Mouse (Mus musculus) common myeloid progenitor, adult 5-6 weeks (primary cell): ENCODE results near the gene Slc30a1. TPM values are rescaled to one million over a fixed set of nuclear protein-coding genes. Genes with fewer than 3 reads are reported as not detected.
A peak's percentile ranks its signal among the peaks of the same experiment; 100 is the strongest.

Source experiments
- ATAC-seq: replicated peaks from 2 replicates; pipeline ENCODE4 v1.8.0; 2016; ENCODE audit warnings: low read depth, mild to moderate bottlenecking, moderate TSS enrichment, inconsistent platforms; ENCODE audit not compliant: poor library complexity, severe bottlenecking
- total RNA-seq: library from RNA; stranded (forward); fragments of 200-1000, 187-1606 nt; gene quantifications from 2 replicates; pipeline ENCODE4 v1.2.3, GENCODE M21; 2017

The Slc30a1 gene
- total RNA-seq = 5.0 and 6.7 TPM in 2 replicates

DNA sequence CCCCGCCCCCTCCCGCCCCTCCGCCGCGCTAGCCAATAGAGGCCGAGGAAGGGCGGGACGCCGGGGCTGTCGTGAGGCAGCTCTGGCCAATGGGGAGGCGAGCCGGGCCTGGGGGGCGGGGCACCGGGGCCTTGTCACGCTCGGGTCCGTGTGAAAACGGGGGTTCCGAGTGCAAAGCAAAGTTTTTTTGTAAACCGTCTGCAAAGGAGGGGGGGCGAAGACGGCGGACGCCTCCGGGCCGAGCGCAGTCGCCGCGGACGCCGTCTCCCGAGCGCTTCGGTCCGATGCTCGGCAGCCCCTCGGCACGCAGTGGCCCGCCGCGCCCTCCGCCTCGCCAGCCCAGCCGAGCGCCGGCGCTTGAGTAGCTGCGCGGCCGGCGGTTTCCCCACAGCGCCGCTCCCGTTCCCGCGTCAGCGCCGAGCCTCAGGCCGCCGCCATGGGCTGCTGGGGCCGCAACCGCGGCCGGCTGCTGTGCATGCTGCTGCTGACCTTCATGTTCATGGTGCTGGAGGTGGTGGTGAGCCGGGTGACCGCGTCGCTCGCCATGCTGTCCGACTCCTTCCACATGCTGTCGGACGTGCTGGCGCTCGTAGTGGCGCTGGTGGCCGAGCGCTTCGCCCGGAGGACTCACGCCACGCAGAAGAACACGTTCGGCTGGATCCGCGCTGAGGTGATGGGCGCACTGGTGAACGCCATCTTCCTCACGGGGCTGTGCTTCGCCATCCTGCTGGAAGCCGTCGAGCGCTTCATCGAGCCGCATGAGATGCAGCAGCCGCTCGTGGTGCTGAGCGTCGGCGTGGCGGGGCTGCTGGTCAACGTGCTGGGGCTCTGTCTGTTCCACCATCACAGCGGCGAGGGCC, at the start of gene Slc30a1:
Gene Slc30a1 (plus strand): TSS at position 197 of the 860 bp plus-strand sequence.
- ATAC-seq = peak; percentile 90

DNA sequence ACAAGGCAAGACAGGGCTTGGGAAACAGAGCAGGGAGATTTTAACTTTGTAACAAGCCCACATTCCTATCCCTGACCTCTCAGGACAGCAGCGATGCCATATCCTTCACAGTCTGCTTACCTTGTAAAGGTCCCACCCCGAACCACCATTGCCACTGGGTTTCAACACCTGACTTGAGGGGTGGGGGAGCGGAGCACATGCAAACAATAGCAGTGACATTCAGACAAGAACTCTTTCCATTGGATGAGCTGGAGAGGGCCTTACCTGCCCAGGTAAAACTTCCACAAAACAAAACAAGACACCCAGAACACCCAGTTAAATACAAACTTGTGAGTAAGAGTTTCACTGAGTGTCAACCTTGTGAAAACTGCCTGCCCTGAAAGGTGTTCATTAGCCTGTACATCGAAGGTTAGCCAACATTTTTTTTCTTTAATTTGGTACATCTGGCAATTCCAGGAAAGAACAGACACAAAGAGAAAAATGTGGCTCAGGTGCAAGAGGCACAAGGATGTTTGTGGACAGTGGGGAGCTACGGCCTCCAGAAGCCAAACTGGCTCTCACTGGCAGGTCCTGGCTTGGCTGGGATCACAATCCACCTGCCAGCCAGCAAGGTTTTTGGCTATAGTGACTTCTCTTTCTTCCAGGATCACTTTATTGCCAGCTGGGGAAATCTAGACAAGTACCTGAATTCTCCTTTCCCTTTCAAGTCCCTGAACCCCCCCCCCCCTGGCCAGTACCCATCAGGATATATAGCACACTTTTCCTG, 49.5 kb upstream of the Slc30a1 start:
- ATAC-seq = no peak

DNA sequence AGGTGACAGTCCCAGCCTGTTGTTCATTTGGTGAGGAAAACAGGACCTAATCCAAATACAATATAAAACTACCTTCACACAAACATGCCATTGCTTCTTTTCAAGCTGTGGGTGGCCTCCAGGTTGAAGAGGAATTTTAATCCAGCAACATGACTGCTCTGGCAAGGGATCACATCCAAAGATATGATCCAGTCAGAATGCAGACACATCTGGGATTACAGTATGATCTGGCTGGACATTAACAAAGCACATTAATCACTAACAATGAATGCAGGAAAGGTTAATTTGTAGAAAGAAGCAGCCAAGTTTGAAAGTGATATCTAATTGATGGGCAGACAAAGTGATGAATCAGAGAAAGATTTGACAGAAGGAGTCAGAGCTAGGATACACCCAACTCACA, 48.4 kb upstream of the Slc30a1 start:
- no peak for ATAC-seq

DNA sequence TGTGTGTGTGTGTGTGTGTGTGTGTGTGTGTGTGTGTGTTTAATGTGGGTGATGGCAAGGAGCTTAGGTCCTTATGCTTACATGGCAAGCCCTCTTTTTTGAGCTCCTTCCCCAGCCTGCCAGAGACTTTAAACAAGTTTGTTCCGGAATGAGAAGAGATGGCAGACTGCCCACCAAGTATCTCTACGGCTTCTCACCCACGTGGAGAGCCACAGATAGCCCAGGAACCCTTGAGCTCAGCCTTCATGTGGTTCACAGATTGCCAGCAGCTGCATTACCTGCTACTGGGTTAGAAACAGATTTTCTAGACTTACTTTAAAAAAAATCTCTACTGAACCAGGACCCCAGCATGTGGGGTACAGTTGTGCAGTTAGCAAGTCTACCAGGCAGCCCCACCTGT, 46.7 kb upstream of the Slc30a1 start:
- no peak for ATAC-seq

DNA sequence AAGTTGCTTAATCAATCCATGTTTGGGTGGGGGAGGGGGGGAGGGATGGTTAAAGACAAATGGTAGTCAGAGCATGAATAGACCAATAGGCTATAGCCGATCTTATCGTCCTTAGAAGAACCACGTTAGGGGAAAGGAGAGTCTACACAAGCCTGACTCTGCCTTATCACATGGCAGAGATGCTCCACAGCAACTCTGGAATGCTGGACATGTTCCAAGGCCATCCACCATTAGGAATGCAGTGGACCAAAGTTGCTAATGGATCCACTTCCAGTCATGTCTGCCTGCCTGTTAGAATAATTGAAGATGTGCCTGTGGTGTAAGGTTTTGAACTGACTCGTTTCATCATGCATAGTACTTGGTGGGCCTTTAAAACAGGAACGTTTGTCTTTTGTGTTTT, 45.3 kb upstream of the Slc30a1 start:
- no peak for ATAC-seq

DNA sequence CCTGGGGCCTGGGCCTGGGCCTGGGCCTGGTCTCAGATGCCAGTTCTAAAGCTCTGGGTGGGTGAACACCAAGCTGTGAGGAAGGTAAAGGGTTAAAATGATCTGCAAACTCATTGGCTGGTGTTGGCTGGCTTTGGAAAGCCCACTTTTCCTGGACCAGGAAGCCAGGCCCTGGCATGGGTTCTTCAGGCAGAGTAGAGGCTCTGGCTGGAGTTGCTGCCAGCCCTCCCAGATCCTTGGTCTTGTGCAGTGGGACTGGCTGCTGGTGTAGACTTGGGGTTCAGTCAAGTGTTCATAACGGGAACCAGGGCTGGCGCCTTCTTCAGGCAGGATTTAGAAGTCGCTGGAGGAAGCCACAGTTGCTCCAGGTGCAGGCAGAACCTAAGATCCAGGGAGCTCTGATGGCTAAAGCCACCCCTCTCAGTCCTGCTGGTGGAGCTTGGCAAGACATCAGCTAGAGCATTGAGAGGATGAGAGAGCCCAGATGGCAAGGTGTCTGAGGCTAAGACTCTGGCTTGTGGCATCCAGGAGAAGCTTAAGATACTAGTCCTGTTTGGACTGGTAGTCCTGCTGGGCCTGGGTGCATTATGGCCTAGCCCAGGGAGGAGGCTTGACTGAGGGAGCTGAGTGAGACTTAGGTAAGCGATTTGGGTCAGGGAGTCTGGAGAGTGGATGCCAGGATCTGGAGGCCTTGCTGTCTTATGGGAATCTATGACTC, 42.6 kb upstream of the Slc30a1 start:
- ATAC-seq = no peak

DNA sequence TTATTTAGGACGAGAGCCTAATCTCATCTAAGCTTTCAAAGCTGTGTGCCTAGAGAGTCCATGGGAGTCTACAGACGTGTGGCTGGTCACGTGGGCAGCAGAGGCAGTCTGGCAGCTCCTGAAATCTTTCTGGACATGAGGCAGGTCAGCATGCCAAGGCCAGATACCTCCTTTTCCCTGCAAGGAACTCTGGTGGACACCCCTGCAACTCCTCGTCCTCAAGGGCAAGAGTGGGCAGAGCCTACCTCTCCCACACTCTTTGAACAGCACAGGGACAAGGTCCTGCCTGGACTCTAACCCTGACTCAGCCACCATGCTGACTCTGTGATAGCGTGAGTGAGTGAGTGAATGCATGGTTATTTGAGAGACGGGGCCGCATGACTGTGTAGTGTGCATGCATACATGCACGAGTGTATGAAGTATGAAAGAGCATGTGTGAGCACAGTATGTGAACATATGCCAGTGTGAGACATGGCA, 42.0 kb upstream of the Slc30a1 start:
- no peak for ATAC-seq

DNA sequence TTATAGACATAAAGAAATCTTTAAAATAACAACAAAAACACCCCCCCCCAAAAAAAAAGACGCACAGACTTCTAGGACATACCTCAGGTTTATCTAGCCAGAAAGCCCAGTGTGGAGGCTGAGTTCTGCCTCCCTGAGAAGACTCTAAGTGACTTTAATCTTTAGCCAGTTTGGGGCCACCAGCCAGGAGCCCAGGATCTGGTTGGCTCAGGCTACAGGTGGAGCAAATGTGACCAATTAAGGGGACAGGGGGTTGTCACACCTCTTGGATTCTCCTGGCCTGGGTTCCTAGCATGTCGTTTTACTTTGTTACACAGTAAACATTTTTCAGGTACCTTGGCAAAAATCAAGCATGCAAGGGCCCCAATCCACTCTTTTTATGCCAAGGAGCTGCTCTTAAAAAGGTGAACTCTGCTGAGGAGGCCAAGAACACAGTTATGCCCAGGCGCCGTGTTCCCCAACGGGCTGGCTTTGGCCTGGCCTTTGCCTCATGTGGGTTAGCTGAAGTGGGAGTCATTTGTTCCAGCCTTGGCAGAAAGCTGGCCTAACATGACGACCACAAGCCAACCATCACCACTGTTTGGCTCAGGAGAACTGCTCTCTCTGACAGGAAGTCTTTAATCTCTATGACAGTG, 34.4 kb upstream of the Slc30a1 start:
- 0 out of 2 replicates have a peak, but pooled peaks have one; percentile 15 for ATAC-seq

DNA sequence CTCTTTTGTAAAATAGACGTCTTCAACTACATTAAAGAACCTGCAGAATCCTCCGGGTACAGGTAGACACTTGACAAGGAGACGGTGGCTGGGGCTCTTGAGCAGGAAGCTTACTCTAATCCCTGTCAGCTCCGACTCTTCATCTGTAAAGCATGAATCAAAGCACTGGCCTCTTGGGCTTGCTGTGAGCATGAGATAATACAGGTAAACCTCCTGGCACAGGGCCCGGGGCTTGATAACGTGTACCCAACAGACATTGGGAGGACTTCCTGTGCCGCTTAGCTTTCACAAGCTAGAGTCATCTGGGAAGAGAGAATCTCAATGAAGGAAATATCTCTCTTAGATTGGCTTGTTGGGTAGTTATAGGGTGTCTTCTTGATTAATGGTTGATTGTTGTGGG, 31.6 kb upstream of the Slc30a1 start:
- ATAC-seq = no peak

DNA sequence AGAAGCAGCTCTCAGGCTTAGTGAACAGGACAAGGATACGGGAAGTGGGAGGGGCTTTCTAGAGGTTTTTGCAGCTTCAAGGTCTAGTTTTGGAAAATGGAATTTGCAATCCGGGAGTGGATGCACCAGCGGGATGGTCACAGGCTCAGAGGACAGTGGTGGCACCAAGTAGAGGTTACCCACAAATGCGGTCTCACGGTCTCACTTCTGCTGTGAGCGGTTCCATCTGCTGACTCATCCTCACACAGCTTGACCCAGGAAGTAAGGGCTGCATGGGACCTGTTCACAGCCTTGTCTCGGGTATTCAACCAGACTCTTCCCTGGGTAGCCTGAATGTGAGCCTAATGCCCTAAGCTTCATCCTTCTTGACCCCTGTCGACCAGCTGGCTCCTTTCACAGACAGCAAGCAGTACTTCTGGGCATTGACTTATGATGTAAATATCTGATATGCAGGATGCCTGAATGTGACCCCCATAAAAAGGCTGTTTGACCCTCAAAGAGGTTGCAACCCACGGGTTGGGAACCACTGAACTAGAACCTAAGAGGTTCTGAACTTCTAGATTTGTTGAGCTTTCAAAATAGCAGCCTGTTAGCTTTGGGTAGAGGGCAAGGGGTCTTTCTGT, 30.8 kb upstream of the Slc30a1 start:
- ATAC-seq = peak; percentile 80

DNA sequence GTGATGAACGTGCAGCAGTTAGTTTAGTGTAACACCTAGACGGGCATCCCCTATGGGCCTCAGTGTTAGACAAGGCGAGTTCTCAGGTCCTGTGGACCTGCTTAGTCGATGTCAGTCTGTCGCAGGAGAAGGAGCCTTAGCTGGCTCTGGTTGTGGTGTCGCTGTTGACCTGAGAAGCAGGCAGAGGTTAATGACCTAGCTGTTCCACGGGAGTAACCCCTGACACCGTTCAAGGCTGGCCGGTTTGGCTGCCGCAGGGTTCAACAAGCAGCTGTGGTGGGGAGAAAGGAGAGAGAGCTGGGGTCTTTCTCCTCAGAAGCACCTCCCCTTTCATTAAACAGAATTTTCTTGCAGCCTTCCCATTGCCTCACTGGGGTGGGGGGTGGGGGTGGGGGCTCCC, 28.9 kb upstream of the Slc30a1 start:
- ATAC-seq = no peak

DNA sequence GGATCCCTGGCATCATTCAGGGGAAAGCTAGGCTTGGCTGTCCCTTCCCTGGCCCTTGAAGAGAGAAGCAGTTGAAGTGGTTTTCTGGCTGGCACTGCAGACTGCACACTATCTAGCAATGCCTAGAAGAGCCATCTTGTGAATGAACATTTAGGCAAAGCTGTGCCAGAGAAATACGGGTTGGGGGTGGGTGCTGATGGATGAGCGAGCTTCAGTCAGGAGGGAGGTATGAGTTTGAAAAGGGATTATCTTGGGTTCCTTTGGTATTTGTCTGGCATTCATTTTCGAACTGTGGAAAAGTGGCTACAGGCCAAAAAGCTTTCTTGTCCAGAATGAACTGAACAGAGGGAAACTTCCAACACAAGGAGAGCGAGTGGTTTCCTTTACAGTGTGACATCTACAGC, 28.0 kb upstream of the Slc30a1 start:
- no peak for ATAC-seq

DNA sequence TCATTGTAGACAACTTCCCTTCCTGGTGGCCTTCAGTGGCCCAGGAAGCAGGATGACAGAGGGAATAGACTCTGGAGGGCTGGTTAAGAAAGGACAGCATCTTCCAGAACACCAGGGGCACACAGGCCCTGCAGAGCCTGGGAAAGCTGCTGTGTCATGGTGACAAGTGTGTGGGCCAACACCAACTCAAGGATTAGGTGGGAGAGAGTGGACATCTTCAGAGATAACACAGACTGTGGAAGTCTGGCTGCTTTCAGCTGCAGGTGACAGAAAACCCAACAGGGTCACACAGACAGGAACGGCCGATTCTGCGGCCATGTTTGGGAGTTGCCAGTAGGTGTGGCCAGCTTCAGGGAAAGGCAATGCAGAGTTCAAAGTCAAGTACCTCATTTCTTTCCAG, 26.3 kb upstream of the Slc30a1 start:
- no peak for ATAC-seq

DNA sequence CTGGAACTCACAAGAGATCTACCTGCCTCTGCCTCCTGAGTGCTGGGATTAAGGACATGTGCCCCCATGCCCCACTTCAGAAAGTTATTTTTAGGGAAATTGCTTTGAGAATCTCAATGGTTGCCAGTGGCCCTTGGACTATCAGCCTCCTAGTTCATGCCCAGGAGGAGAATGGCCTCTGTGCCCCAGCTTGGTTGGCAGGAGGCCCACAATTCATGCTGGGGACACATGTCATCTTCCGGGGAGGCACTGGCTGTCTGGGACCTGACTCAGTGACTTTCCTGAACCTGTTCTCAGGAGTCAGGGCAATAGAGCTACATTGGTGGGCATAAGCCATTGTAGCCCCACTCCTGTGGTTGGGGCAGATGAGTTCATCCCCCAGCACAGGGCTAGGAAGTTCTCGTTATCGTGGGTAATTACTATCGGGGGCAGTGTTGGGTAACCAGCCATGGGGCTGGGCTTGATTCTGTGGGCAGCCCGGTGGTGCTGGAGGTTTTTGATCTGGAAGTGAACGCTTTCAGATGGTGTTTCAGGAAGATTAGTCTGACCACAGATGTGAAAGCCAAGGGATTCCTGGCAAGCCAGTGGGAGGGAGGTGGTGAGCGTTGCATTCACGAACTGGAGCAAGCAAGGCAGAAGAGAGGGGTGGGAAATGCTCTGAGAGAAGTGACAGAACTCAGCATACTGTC, 25.5 kb upstream of the Slc30a1 start:
- ATAC-seq = peak; percentile 63

DNA sequence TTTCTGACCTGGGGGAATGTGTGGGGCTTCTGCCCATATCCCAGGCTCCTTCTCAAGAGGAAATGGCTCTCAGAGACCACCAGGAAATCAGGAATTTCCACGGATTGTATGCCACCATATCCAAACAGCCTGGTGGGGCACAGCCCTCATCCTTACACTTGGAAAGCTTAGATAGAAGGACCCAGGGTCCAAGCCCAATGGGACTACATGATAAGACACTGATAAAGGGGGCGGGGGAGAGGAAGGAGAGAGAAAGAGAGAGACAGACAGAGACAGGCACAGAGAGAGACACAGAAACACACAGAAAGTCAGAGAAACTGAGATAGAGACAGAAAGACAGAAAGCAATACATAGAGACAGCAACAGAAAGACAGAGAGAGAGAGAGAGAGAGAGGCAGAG, 24.9 kb upstream of the Slc30a1 start:
- no peak for ATAC-seq

DNA sequence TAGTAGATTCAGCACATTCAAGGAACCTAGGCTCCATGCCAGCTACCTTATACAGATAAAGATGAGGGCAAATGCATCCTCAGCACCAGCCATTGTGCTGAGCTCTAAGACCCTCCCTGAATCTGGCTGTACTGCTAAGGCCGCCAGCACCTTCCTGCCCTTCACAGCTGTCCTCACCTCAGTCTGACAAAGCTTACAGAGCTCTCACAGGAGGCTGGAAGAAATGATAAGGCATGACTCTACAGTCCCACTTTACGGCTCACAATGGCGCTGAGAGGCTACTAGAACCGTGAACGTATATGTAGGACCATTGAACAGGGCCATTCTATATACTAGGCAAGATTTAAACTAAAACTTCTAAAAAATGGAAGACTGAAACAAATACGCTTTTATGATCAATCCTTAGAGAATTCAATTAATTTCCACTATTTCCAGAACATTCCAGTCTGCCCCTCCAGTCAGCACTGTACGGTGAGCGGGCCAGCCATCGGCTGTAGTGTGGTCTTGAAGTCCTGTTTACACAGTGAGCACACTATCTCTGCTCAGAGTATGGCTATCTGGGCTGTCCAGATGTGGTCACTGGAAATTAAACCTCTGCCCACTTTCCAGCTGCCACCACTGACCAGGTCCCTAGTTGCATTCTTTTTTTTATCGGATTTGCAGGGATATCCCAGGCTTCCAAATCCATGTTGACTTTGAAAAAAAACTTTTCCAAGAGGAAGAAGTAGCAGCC, 23.9 kb upstream of the Slc30a1 start:
- ATAC-seq = no peak

DNA sequence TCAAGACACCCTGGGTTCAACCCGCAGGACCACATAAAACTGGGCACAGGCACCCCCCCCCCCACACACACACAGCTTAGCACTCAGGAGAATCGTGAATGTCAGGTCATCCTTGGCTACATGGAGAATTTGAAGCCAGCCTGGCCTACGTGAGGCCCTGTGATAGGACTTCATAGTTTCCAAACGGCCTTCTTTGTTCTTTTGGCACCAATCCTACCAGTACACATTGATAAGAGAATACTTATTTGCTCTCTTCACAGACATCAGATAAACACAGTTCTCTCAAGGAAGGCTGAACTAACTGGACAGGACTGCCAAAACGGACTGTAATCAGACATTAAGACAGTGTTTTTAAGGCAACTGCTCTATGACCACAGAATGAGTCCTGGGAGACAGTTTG, 22.9 kb upstream of the Slc30a1 start:
- no peak for ATAC-seq

DNA sequence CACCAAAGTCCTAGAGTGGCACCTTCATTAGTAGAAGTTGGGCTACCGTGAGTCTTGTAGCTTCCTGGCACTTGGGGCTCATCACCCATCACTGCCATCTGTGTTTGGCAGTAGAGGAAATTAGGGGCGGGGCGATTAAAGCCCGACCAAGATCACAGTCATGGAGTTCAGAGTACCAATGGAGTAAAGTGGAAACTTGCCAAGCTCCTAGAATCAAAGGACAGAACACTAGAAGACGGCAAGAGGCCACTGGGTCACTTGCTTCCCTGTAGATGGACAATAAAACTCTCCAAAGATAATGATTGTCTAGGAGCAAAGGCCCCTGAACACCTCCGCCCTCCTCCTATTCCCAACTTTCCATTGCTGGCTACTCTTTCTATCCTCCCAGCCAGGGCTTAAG, 14.7 kb upstream of the Slc30a1 start:
- ATAC-seq = no peak
